In the genomic region with DNA sequence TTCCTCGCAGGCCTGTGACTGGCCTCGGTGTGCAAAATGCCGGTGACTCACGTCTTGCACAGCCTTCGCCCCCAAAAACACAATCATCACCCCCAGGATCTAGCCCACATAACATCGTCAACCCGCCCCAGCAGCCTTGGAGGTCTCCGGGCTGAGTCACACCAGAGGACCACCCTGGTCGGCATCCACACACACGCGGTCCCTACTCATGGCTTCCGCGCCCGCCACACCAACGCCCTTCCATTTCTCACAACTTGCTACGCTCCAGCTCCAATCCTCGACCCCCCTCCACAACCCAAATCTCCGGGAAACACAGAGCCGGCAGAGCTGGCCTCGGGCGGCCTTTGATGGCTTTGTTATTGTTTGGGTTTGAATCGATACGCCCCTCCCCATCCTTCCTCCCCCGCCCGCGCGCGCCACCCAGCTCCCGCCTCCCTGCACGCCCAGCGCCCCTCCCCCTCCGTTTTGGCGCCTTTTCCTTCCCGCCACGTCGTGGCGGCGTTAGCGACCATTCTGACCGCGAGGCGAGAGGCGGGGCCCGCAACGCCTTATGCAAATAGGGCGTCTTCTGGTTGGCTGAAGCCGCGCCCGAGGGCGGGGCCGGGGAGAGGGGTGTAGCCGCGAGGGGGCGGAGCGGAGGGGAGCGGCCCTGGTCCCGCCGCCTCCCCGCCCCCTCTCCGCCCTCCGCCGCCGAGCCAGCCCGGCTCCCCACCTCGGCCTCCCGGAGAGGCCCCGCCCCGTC, we compare ENCODE assay signal across 8 mouse cellular contexts. TPM values are rescaled to one million over a fixed set of nuclear protein-coding genes. Genes with fewer than 3 reads are reported as not detected.
DNase-seq lines count a peak whose midpoint lies in the region; ATAC-seq and TF ChIP-seq lines count a peak whose summit lies in the region.

No protein-coding gene starts in this region.

- peak overlapping the region; percentile 76 for H3K9ac ChIP-seq in hindbrain, embryonic 14.5 days

- DNase-seq in Patski (ENCODE audit: low read depth, low spot score), result peak; percentile 92
- DNase-seq in cerebellum, postnatal 14 days, result peak; percentile 98 to 99
- peak; percentile 91 to 92 for DNase-seq in frontal cortex, postnatal 14 days (ENCODE audit: low spot score in 2 of 2)
- peak; percentile 99 for DNase-seq in hindbrain, embryonic 14.5 days (ENCODE audit: low spot score)
- DNase-seq in layer of hippocampus, postnatal 36 days, result peak; percentile 90 to 93
- DNase-seq in lung, postnatal 36 days, result peak; percentile 99
- DNase-seq in retina, postnatal 1 day, result peak; percentile 100
- DNase-seq in urinary bladder, adult 18-20 months (ENCODE audit: low spot score in 2 of 2), result peak; percentile 93 to 97

- peaks cover 17% of the 10 kb centered on the region for H3K4me1 ChIP-seq in hindbrain, embryonic 14.5 days (replicated peaks; ENCODE audit: control insufficient read depth, insufficient read depth, low read length)

- peak; percentile 66 for ATAC-seq in Patski
- ATAC-seq in hindbrain, embryonic 14.5 days (ENCODE audit: low FRiP score), result peak; percentile 94

- H3K4me2 ChIP-seq in hindbrain, embryonic 14.5 days (replicated peaks), result peak overlapping the region; percentile 96

- in situ Hi-C loops in Patski (cut with MboI; ENCODE audit: low pct_unique_long_range_greater_than_20kb), result loop anchor here (5.0 kb wide), 3 partner anchors 33 to 93 kb away; no protein-coding TSS in a partner anchor

- TF ChIP-seq CTCF in Patski (IDR thresholded peaks at IDR 0.05), result no peak

- POLR2A ChIA-PET in Patski (lab: Charles Lee), result no interaction called here

- peak overlapping the region; percentile 82 for H3K4me3 ChIP-seq in hindbrain, embryonic 14.5 days (replicated peaks; ENCODE audit: low read length)

- no peaks in the 10 kb centered on the region for H3K9me3 ChIP-seq in hindbrain, embryonic 14.5 days (ENCODE audit: control insufficient read depth, low read length)

- H3K27me3 ChIP-seq in Patski, result no peaks in the 10 kb centered on the region
- no peaks in the 10 kb centered on the region for H3K27me3 ChIP-seq in hindbrain, embryonic 14.5 days (ENCODE audit: control insufficient read depth, insufficient read depth, low read length)

- WGBS in hindbrain, embryonic 14.5 days, result under 1% methylated on average over 49 of the region's 68 CpGs

- H3K36me3 ChIP-seq in hindbrain, embryonic 14.5 days (replicated peaks; ENCODE audit: control insufficient read depth, insufficient read depth), result peaks cover 12% of the 10 kb centered on the region

- CTCF ChIA-PET in Patski (lab: Charles Lee), result interaction anchor here (1.2 kb wide), 1 partner anchor 94 kb away, joined by 3 read pairs; no protein-coding TSS in a partner anchor

- peak overlapping the region; percentile 94 for H3K27ac ChIP-seq in hindbrain, embryonic 14.5 days

RNA-seq across cellular contexts. Expression of a gene that starts 0.4 kb away (rescaled TPM):
- polyA plus RNA-seq in Patski (2021), result 48.0 TPM
- 6.4 and 7.8 TPM in 2 replicates for polyA plus RNA-seq in hindbrain, embryonic 14.5 days (2014; fragmentation: Nextera tagmentation; extraction: Ambion mirVana)
- total RNA-seq in layer of hippocampus, postnatal 36 days (2021), result 1 to 10 TPM; 3.7 to 5.9 TPM

RNA-seq across cellular contexts. Expression of a gene that starts 59.3 kb away (rescaled TPM):
- not detected for polyA plus RNA-seq in Patski (2021)
- not detected in 2 replicates for polyA plus RNA-seq in hindbrain, embryonic 14.5 days (2014; fragmentation: Nextera tagmentation; extraction: Ambion mirVana)
- total RNA-seq in layer of hippocampus, postnatal 36 days (2021), result not detected

RNA-seq across cellular contexts. Expression of a gene that starts 59.4 kb away (rescaled TPM):
- 21.9 TPM for polyA plus RNA-seq in Patski (2021)
- 27.8 and 30.5 TPM in 2 replicates for polyA plus RNA-seq in hindbrain, embryonic 14.5 days (2014; fragmentation: Nextera tagmentation; extraction: Ambion mirVana)
- total RNA-seq in layer of hippocampus, postnatal 36 days (2021), result 10 to 100 TPM; 42.7 to 45.8 TPM

Comparison
In these comparisons a context has a peak if more than half of its experiments do, and no peak if none do; other contexts are left out.
1. Peak in every context shown above with its lines: DNase-seq, ATAC-seq, H3K4me3 ChIP-seq and H3K27ac ChIP-seq.